Mouse (Mus musculus) macrophage (primary cell): ENCODE results near the gene Pten. TPM values are rescaled to one million over a fixed set of nuclear protein-coding genes. Genes with fewer than 3 reads are reported as not detected.

Source experiments
- H3K27ac ChIP-seq: fragments of 350-480 bp; formaldehyde crosslinking; 2 replicates; pipeline ENCODE4 v1.9.0; 2021
- H3K36me3 ChIP-seq: fragments of 350-480 bp; formaldehyde crosslinking; 2 replicates; pipeline ENCODE4 v1.9.0; 2021; ENCODE audit errors: inconsistent target
- H3K4me3 ChIP-seq: fragments of 350-480 bp; formaldehyde crosslinking; 2 replicates; pipeline ENCODE4 v1.9.0; 2021; ENCODE audit errors: inconsistent target
- H3K79me2 ChIP-seq: fragments of 350-480 bp; formaldehyde crosslinking; 2 replicates; pipeline ENCODE4 v1.9.0; 2021; ENCODE audit errors: inconsistent target
- WGBS: methylation state at CpG from one replicate; pipeline ENCODE4 v1.1.7; 2026; ENCODE audit warnings: inconsistent platforms; ENCODE audit not compliant: missing documents; 5-methylcytosine and 5-hydroxymethylcytosine counted together
- polyA plus RNA-seq: library from polyadenylated mRNA; stranded (reverse); fragments of 250-400 nt; gene quantifications from 3 replicates; pipeline ENCODE4 v1.2.4, GENCODE M21; 2018; ENCODE audit warnings: inconsistent platforms

Gene Pten
- polyA plus RNA-seq, 1 experiment from 2014 or later, result 29.6 TPM

- no peak overlapping the region for H3K27ac ChIP-seq
- H3K36me3 ChIP-seq, result no peaks in the 10 kb centered on the region
- H3K79me2 ChIP-seq, result no peaks in the 10 kb centered on the region
- H3K4me3 ChIP-seq, result no peak overlapping the region
- 77% methylated on average over 7 of the region's 7 CpGs for WGBS
These were observed 19.5 kb upstream of the Pten start for GRCm38 (mm10) chr19:32737844-32738243.

- WGBS, result 90% methylated on average over 4 of the region's 4 CpGs
- Histone ChIP-seq H3K27ac (no peak within 1 kb of the TSS), H3K36me3 (no peaks in the 10 kb centered on the region), H3K4me3 (no peak within 1 kb of the TSS), H3K79me2 (no peaks in the 10 kb centered on the region)
These were observed 17.6 kb upstream of the Pten start, which contains the start of gene Atad1 for GRCm38 (mm10) chr19:32739686-32740085. Gene Atad1 (minus strand): TSS chr19:32739786.

GRCm38 (mm10) chr19:32740641-32741345 lies 16.5 kb upstream of the Pten start:
- Histone ChIP-seq H3K27ac (no peak overlapping the region), H3K36me3 (no peaks in the 10 kb centered on the region), H3K4me3 (no peak overlapping the region), H3K79me2 (no peaks in the 10 kb centered on the region)
- 22% methylated on average over 4 of the region's 4 CpGs for WGBS

- Histone ChIP-seq H3K36me3 (no peaks in the 10 kb centered on the region), H3K27ac (no peak overlapping the region), H3K4me3 (no peak overlapping the region), H3K79me2 (no peaks in the 10 kb centered on the region)
- WGBS, result 28% methylated on average over 6 of the region's 6 CpGs
These were observed 7.9 kb upstream of the Pten start for GRCm38 (mm10) chr19:32749425-32749824.

- H3K36me3 ChIP-seq, result no peaks in the 10 kb centered on the region
- H3K27ac ChIP-seq, result no peak overlapping the region
- no peaks in the 10 kb centered on the region for H3K79me2 ChIP-seq
- no peak overlapping the region for H3K4me3 ChIP-seq
- 91% methylated on average over 6 of the region's 6 CpGs for WGBS
These were observed 4.9 kb upstream of the Pten start for GRCm38 (mm10) chr19:32752357-32752756.

DNA sequence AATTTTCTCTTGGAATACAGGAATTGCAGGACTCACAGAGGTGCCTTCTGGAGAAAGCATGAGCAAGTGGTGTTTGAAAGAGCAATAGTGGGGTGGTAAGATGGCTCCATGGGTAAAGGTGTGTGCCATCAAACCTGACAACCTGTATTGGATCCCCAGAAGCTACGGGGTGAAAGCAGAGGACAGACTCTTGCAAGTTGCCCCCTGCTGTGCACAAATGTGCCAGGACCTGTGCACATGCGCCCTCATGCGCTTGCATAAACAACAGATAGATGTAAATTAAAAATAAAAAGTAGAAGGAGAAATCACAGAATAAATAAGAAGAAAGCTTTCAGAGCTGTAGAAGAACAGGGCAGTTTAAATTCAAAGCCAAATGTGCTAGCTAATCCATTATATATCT lies 3.9 kb upstream of the Pten start:
- WGBS, result 81% methylated on average over 3 of the region's 3 CpGs

GRCm38 (mm10) chr19:32754188-32755000 lies 2.9 kb upstream of the Pten start:
- no peak overlapping the region for H3K27ac ChIP-seq

More for the DNA sequence above, 3.9 kb upstream of the Pten start:
- Histone ChIP-seq H3K79me2 (peaks cover 4% of the 10 kb centered on the region), H3K36me3 (no peaks in the 10 kb centered on the region), H3K4me3 (no peak overlapping the region), H3K27ac (no peak overlapping the region)

DNA sequence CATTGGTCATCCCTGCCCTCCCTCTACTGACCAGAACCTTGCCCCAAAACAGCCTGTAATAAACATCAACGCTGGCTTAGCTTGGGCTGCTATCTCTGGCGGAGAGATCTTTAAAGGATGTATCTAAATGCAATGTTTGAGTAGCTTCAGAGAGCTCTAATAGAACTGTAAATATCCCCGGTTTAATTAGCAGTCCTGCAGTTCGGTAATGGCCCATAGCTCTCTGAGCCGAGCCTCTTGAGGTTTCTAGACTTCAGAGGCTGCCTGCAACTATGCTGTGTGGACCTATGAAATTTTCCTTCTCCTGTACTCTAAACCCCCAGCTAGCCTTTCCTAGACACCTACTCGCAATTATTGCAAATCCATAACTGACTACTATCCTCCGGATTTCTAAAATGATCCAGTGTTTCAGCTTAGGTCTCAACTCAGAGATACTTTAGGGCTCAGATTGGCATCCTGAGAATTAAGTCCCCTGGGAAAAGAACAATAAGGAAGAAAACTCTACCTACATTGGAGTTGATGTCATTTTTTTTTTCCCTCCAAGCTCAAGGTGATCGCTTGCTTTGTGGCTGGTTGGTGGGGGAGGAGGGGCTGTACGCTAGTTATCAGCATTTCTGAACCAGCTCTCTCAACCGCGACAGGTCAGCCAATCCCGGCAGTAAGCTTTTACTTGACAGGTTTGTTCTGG lies 2.0 kb upstream of the Pten start:
- Histone ChIP-seq H3K79me2 (peaks cover 23% of the 10 kb centered on the region), H3K4me3 (peak overlapping the region; percentile 84), H3K36me3 (no peaks in the 10 kb centered on the region), H3K27ac (peak overlapping the region; percentile 76)
- WGBS, result 31% methylated on average over 12 of the region's 12 CpGs

More at GRCm38 (mm10) chr19:32754188-32755000, 2.9 kb upstream of the Pten start:
- Histone ChIP-seq H3K36me3 (no peaks in the 10 kb centered on the region), H3K79me2 (peaks cover 14% of the 10 kb centered on the region), H3K4me3 (no peak overlapping the region)
- 66% methylated on average over 15 of the region's 15 CpGs for WGBS

DNA sequence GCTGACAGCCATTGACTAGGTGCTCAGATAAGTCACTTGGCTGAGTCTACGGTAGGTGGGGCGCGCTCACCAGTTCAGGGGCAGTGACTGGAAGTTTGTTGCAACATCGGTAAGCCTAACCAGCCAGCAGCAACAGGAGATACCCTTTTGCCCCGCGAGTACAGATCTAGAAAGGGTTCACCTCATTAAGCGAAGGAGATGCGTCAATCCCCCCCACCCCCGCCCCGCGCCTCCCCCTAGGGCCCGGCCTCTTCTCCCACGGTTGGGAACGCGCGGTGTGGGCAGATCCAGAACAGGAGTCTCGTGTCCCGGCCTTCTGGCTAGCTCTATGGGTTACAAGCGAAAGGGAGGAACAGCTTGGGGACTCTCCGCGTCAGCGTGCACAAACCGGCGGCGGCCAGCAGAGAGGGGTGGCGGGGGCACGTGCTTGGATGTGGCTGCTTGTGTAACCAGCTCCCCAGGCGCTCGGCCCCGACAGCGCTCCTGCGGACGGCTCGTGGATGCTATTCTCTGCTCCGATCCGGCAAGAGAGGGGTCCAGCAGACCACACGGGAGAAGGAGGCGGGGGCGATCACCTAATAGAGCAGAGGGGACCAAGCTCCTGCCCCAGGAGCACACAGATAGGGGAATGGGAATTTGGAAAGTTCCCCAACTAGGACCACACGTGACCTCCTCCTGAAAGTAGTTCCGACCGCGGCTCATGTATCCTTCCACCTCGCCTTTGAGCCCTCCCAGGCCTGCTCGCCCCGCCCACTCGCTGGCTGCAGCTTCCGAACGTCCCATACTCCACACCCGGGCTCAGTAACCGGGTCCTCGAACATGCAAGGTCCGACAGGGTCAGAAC lies 1.3 kb upstream of the Pten start:
- Histone ChIP-seq H3K36me3 (no peaks in the 10 kb centered on the region), H3K4me3 (peak overlapping the region; percentile 84), H3K79me2 (peaks cover 30% of the 10 kb centered on the region), H3K27ac (peak overlapping the region; percentile 76)
- WGBS, result under 1% methylated on average over 52 of the region's 53 CpGs

- WGBS, result 0% methylated on average over 14 of the region's 14 CpGs
- Histone ChIP-seq H3K27ac (peak overlapping the region; percentile 76), H3K79me2 (peaks cover 36% of the 10 kb centered on the region), H3K36me3 (no peaks in the 10 kb centered on the region), H3K4me3 (peak overlapping the region; percentile 84)
These were observed 729 bp upstream of the Pten start for GRCm38 (mm10) chr19:32756636-32756899.

DNA sequence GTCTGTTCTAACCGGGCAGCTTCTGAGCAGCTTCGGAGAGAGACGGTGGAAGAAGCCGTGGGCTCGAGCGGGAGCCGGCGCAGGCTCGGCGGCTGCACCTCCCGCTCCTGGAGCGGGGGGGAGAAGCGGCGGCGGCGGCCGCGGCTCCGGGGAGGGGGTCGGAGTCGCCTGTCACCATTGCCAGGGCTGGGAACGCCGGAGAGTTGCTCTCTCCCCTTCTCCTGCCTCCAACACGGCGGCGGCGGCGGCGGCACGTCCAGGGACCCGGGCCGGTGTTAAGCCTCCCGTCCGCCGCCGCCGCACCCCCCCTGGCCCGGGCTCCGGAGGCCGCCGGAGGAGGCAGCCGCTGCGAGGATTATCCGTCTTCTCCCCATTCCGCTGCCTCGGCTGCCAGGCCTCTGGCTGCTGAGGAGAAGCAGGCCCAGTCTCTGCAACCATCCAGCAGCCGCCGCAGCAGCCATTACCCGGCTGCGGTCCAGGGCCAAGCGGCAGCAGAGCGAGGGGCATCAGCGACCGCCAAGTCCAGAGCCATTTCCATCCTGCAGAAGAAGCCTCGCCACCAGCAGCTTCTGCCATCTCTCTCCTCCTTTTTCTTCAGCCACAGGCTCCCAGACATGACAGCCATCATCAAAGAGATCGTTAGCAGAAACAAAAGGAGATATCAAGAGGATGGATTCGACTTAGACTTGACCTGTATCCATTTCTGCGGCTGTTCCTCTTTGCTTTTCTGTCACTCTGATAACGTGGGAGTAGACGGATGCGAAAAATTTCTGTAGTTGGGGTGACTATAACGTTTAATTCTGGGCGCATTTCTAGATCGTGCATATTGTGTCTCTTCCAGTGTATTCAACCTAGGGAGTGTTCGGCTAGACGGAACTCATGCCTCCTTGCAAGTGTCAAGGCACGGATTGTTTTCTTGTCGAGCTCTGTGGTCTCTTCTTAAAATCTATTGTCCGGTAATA lies 815 bp downstream of the Pten start:
- Histone ChIP-seq H3K4me3 (peak overlapping the region; percentile 72), H3K27ac (peak overlapping the region; percentile 51), H3K36me3 (no peaks in the 10 kb centered on the region), H3K79me2 (peaks cover 51% of the 10 kb centered on the region)
- WGBS, result 2% methylated on average over 63 of the region's 69 CpGs

DNA sequence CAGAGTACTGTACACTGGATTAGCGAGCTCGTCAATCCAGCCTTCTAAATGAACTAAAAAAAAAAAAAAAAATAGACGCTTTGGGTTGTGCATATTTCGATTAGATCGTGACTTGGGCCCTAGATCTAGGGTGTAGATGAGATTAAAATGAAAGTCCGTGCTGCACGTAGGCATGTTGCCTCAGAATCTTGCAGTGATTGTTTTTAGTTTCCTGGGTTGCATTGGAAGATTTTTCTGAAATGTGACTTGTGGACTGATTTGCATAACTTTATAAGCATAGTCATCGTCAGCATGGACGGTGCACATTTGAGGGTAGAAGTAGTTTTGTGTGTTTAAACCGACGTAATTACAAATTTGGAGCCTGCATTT lies 1.5 kb downstream of the Pten start:
- peaks cover 58% of the 10 kb centered on the region for H3K79me2 ChIP-seq
- H3K4me3 ChIP-seq, result peak overlapping the region; percentile 72
- H3K36me3 ChIP-seq, result no peaks in the 10 kb centered on the region
- WGBS, result 3% methylated on average over 11 of the region's 11 CpGs
- H3K27ac ChIP-seq, result peak overlapping the region; percentile 51

DNA sequence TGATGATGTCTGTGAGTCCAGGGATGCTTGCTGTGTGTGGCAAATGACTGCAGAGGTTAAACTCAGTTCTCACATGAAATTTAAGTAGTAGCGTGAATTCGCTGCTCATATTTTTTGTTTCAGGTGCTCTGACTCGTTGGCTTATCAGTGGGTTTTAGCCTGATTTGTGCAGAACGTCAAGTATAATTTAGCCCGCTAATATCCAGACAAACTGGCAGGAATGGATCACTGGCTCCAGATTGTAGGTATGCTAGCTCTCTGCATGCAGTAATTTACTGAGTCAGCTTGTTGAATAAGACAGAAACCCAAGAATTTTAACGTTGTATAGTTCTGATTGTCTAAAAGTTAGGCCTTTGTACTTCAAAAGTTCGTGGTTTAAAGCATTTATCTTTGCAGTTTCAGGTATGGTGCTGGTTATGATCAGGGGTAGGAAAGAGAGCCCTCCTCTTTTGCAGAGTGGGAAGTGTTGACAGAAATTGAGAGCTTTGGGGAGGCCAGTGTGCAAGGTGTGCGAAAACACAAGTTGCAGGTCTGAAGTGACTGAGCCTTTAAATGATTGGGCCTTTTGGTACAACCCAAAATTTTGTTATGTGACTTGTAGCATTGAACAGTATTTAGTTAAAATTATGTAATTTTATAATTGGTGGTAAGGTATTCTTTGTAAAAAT lies 2.2 kb downstream of the Pten start:
- H3K36me3 ChIP-seq, result no peaks in the 10 kb centered on the region
- H3K79me2 ChIP-seq, result peaks cover 65% of the 10 kb centered on the region
- peak overlapping the region; percentile 72 for H3K4me3 ChIP-seq
- WGBS, result 6% methylated on average over 8 of the region's 8 CpGs
- peak overlapping the region; percentile 51 for H3K27ac ChIP-seq
